In genomic region chr1:109993906-109994305, GRCm38 (mm10) we compare ENCODE assay signal across 25 mouse cellular contexts. TPM values are rescaled to one million over a fixed set of nuclear protein-coding genes. Genes with fewer than 3 reads are reported as not detected.
A peak's percentile ranks its signal among the peaks of the same experiment; 100 is the strongest.
DNase-seq lines count a peak whose midpoint lies in the region; ATAC-seq and TF ChIP-seq lines count a peak whose summit lies in the region.
"Had no signal": no experiment of that assay in that cellular context is flagged by ENCODE, and none has a peak within 500 bp of the region (broad histone marks: within the 10 kb centered on the region; RNA-seq: fewer than 3 reads in every experiment).

No protein-coding gene starts in this region.

- intact Hi-C loops in gastrocnemius, adult 2 months (cut with DNase I): no loop called here

- ATAC-seq in forebrain, embryonic 11.5 days (replicated peaks; ENCODE audit: low FRiP score): no peak
- ATAC-seq: activated CD4-positive, CD25-positive, alpha-beta regulatory T cell, adult 4 months; forebrain, embryonic 13.5 days; intestine, embryonic 15.5 days had no signal

- H3K27me3 ChIP-seq in forebrain, embryonic 11.5 days (ENCODE audit: control insufficient read depth, insufficient read depth, low read length): no peaks in the 10 kb centered on the region
- H3K27me3 ChIP-seq: forebrain, embryonic 13.5 days; hindbrain, embryonic 15.5 days; intestine, embryonic 15.5 days had no signal

- H3K4me1 ChIP-seq in lung, adult 2 months (ENCODE audit: control insufficient read depth, insufficient read depth, low read length): no peaks in the 10 kb centered on the region
- H3K4me1 ChIP-seq in forebrain, embryonic 11.5 days (replicated peaks; ENCODE audit: control insufficient read depth, insufficient read depth, low read length): no peaks in the 10 kb centered on the region
- H3K4me1 ChIP-seq: forebrain, embryonic 13.5 days; hindbrain, embryonic 15.5 days; intestine, embryonic 15.5 days had no signal

- H3K36me3 ChIP-seq in forebrain, embryonic 11.5 days (ENCODE audit: control insufficient read depth, insufficient read depth, low read length): no peaks in the 10 kb centered on the region
- H3K36me3 ChIP-seq: G1E; hindbrain, embryonic 15.5 days; intestine, embryonic 15.5 days had no signal

- no peak overlapping the region for H3K9ac ChIP-seq in forebrain, embryonic 11.5 days (ENCODE audit: low read length)
- H3K9ac ChIP-seq: forebrain, embryonic 13.5 days; hindbrain, embryonic 15.5 days; intestine, embryonic 15.5 days had no signal

- peak; percentile 22 for DNase-seq in gastrocnemius, adult 2 months
- DNase-seq in gastrocnemius, adult 8-10 months (ENCODE audit: low spot score in 2 of 2): no peak
- peak; percentile 3 for DNase-seq in lung, postnatal 25 days (ENCODE audit: low spot score)
- no peak for DNase-seq in lung, adult 2 months
- peak; percentile 84 for DNase-seq in cerebellum, adult 9-11 months
- no peak for DNase-seq in yolk sac, embryonic 10.5 days (ENCODE audit: low spot score)
- DNase-seq in forebrain, embryonic 11.5 days (ENCODE audit: low spot score): no peak
- DNase-seq: adrenal gland, postnatal 25 days; heart, postnatal 36 days; kidney, adult 9 months; kidney, postnatal 36 days; layer of hippocampus, adult 9-11 months; retina, postnatal 1 day had no signal

- H3K9me3 ChIP-seq in forebrain, embryonic 11.5 days (ENCODE audit: control insufficient read depth, low read length): no peaks in the 10 kb centered on the region
- H3K9me3 ChIP-seq: forebrain, embryonic 13.5 days; G1E; hindbrain, embryonic 15.5 days; intestine, embryonic 15.5 days had no signal

- H3K4me3 ChIP-seq in gastrocnemius, adult 2 months: no peak overlapping the region
- no peak overlapping the region for H3K4me3 ChIP-seq in lung, adult 2 months (replicated peaks; ENCODE audit: extremely low read depth, low read depth, low read length)
- no peak overlapping the region for H3K4me3 ChIP-seq in forebrain, embryonic 11.5 days (ENCODE audit: low read depth, low read length)
- H3K4me3 ChIP-seq: forebrain, embryonic 13.5 days; hindbrain, embryonic 15.5 days; intestine, embryonic 15.5 days; left cerebral cortex, adult 2 months had no signal

- no peak overlapping the region for H3K4me2 ChIP-seq in forebrain, embryonic 11.5 days (ENCODE audit: low read depth, low read length, severe bottlenecking)
- H3K4me2 ChIP-seq: forebrain, embryonic 13.5 days; hindbrain, embryonic 15.5 days; intestine, embryonic 15.5 days; liver, embryonic 11.5 days had no signal

- no peak for TF ChIP-seq POLR2A in lung, adult 2 months (IDR thresholded peaks at IDR 0.05; ENCODE audit: borderline replicate concordance, extremely low read depth, low read depth, low read length)

- no peak overlapping the region for H3K27ac ChIP-seq in gastrocnemius, adult 2 months
- no peak overlapping the region for H3K27ac ChIP-seq in forebrain, embryonic 11.5 days (ENCODE audit: low read depth, low read length)
- H3K27ac ChIP-seq: forebrain, embryonic 13.5 days; hindbrain, embryonic 15.5 days; intestine, embryonic 15.5 days; left cerebral cortex, adult 2 months; stomach, postnatal 0 days had no signal

- WGBS in lung, adult 2 months: 52% methylated on average over 5 of the region's 5 CpGs
- WGBS in forebrain, embryonic 11.5 days: 88% methylated on average over 5 of the region's 5 CpGs

- no peak for TF ChIP-seq CTCF in gastrocnemius, adult 2 months (IDR thresholded peaks at IDR 0.05)
- TF ChIP-seq CTCF in lung, adult 2 months (IDR thresholded peaks at IDR 0.05; ENCODE audit: insufficient read depth, low read length): no peak

RNA-seq across cellular contexts. Expression of gene Cdh7, which starts 11.7 kb away (rescaled TPM):
- not detected for total RNA-seq in gastrocnemius, adult 2 months (2021)
- not detected for total RNA-seq in gastrocnemius, adult 8-10 months (2022)
- not detected in 2 replicates for polyA plus RNA-seq in lung, adult 2 months (2012; rRNA removed)
- 9.6 and 9.8 TPM in 2 replicates for polyA plus RNA-seq in forebrain, embryonic 11.5 days (2014; fragmentation: Nextera tagmentation; extraction: Ambion mirVana)
- total RNA-seq: adrenal gland, postnatal 25 days; granulocyte monocyte progenitor cell, adult 5-6 weeks; heart, postnatal 36 days; monocyte, adult 5-6 weeks had no signal
- polyA plus RNA-seq: activated CD4-positive, CD25-positive, alpha-beta regulatory T cell, adult 4 months; G1E; heart, embryonic 14.5 days; lung, embryonic 16.5 days had no signal

Comparison
In these comparisons a context has a peak if more than half of its experiments do, and no peak if none do; other contexts are left out.
1. DNase-seq: peak in gastrocnemius, adult 2 months (single experiment), lung, postnatal 25 days (single experiment) and cerebellum, adult 9-11 months (single experiment); none in gastrocnemius, adult 8-10 months (0 of 2), lung, adult 2 months (single experiment), yolk sac, embryonic 10.5 days (single experiment) and forebrain, embryonic 11.5 days (single experiment).